Mouse (Mus musculus) bone marrow macrophage, adult 2 months (primary cell): ENCODE measurements around the gene Map2k1.
"Not testable (repeated sequence)": the region's sequence is repeated elsewhere in the genome, so short reads cannot be mapped to it uniquely, and the experiment has no call there.

Experiments
- CTCF ChIP-seq: IDR thresholded peaks from 2 replicates; pipeline ENCODE4 v1.5.1; 2012; ENCODE audit warnings: low read depth, mild to moderate bottlenecking, low read length, moderate library complexity
- POLR2A ChIP-seq: IDR thresholded peaks from 2 replicates; pipeline ENCODE4 v1.6.1; 2012; ENCODE audit warnings: mild to moderate bottlenecking, low read depth, low read length, borderline replicate concordance

GRCm38 (mm10) chr9:64303086-64303485 is 49.7 kb upstream of the Map2k1 start:
- TF ChIP-seq CTCF, POLR2A: not testable (repeated sequence)
